ENCODE assay signal across 9 mouse cellular contexts in the genomic region with DNA sequence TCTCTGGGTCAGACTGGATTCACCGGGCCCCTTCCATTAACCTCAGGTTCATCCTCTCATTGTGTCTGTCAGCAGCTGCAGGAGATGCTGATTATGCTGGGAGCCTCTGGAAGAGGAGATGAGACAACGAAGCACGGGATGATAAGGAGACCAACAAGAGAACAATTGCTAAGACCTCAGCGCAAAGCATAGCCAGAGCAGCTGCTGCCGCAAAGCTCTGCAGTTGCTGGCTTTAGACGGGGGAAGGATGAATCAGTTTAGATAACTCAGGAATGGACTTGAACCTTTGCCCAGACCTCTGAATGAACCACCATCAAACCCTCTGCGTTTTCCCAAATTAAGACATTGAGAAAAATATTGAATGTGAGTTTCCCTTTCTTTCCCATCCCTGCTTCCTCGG.
DNase-seq lines count a peak whose midpoint lies in the region; ATAC-seq lines count a peak whose summit lies in the region.
"Had no signal": no experiment of that assay in that cellular context is flagged by ENCODE, and none has a peak within 500 bp of the region (broad histone marks: within the 10 kb centered on the region; RNA-seq: fewer than 3 reads in every experiment).

No protein-coding gene starts in this region.

- 0 out of 2 replicates have a peak overlapping the region, but pooled peaks have one; percentile 1 for H3K27ac ChIP-seq in lung, embryonic 15.5 days
- 0 out of 4 replicates have a peak overlapping the region, but pooled peaks have one; percentile 2 to 12 for H3K27ac ChIP-seq in heart, embryonic 14.5 days (replicated peaks in 1 of 2; ENCODE audit: control insufficient read depth in 1 of 2, insufficient read depth in 1 of 2, low read depth in 2 of 2, low read length in 2 of 2)
- H3K27ac ChIP-seq: macrophage had no signal

- DNase-seq in lung, postnatal 14 days: no peak
- DNase-seq in gastrocnemius, postnatal 10 days: peak; percentile 12
- DNase-seq in lung, postnatal 4 days: peak; percentile 16 to 47
- DNase-seq in right cerebral cortex, adult 18-20 months: no peak
- DNase-seq in thymus, postnatal 10 days (ENCODE audit: low spot score in 2 of 2): no peak
- DNase-seq: thymus, adult 18-20 months had no signal

- H3K4me3 ChIP-seq in lung, embryonic 15.5 days: no peak overlapping the region
- H3K4me3 ChIP-seq in heart, embryonic 14.5 days (ENCODE audit: control insufficient read depth in 1 of 2, insufficient read depth in 1 of 2, low read depth in 1 of 2, low read length in 2 of 2): no peak overlapping the region

- no peak overlapping the region for H3K9ac ChIP-seq in lung, embryonic 15.5 days
- no peak overlapping the region for H3K9ac ChIP-seq in heart, embryonic 14.5 days (ENCODE audit: low read length)

- H3K9me3 ChIP-seq in lung, embryonic 15.5 days: no peaks in the 10 kb centered on the region
- no peaks in the 10 kb centered on the region for H3K9me3 ChIP-seq in heart, embryonic 14.5 days (ENCODE audit: control insufficient read depth, low read length)

- H3K36me3 ChIP-seq in lung, embryonic 15.5 days: no peaks in the 10 kb centered on the region
- no peaks in the 10 kb centered on the region for H3K36me3 ChIP-seq in heart, embryonic 14.5 days (ENCODE audit: control insufficient read depth, insufficient read depth, low read length)

- WGBS in lung, embryonic 15.5 days: 15% methylated on average over 8 of the region's 8 CpGs
- 7% methylated on average over 8 of the region's 8 CpGs for WGBS in heart, embryonic 14.5 days

- peak; percentile 70; the same call in 1 of the 2 replicates for ATAC-seq in lung, embryonic 15.5 days (ENCODE audit: borderline replicate concordance, extremely low read depth, low FRiP score, low TSS enrichment)
- ATAC-seq in heart, embryonic 14.5 days (ENCODE audit: insufficient number of reproducible peaks, insufficient read depth, low FRiP score, low read depth): peak; percentile 54; the same call in 1 of the 2 replicates

- no peaks in the 10 kb centered on the region for H3K27me3 ChIP-seq in lung, embryonic 15.5 days
- H3K27me3 ChIP-seq in heart, embryonic 14.5 days (ENCODE audit: control insufficient read depth, insufficient read depth, low read length): no peaks in the 10 kb centered on the region

- H3K4me1 ChIP-seq in lung, embryonic 15.5 days: peaks cover 18% of the 10 kb centered on the region
- peaks cover 4 to 17% of the 10 kb centered on the region in 2 experiments; a peak in 3 of 4 replicates for H3K4me1 ChIP-seq in heart, embryonic 14.5 days (ENCODE audit: control insufficient read depth in 2 of 2, insufficient read depth in 2 of 2, low read length in 2 of 2)

- no peak overlapping the region for H3K4me2 ChIP-seq in lung, embryonic 15.5 days
- peak overlapping the region; percentile 23 for H3K4me2 ChIP-seq in heart, embryonic 14.5 days (ENCODE audit: low read length)

Comparison
In these comparisons a context has a peak if more than half of its experiments do, and no peak if none do; other contexts are left out.
1. DNase-seq: peak in gastrocnemius, postnatal 10 days (single experiment) and lung, postnatal 4 days (2 of 2); none in lung, postnatal 14 days (single experiment), right cerebral cortex, adult 18-20 months (single experiment) and thymus, postnatal 10 days (0 of 2).